Mouse (Mus musculus): Measurements from ENCODE around the gene Arhgap17.

Gene Arhgap17

GRCm38 (mm10) chr7:123369759-123370481 is at the start of gene Arhgap17, which contains the start of gene Lcmt1:
Gene Arhgap17 (minus strand): TSS chr7:123369915.
Gene Lcmt1 (plus strand): TSS chr7:123369784.
- peak; percentile 85 to 92 for DNase-seq (ENCODE audit: low spot score in 2 of 2)

GRCm38 (mm10) chr7:123417661-123418060 is 47.9 kb upstream of the Arhgap17 start:
- no peak for DNase-seq (ENCODE audit: low spot score in 2 of 2)

- no peak for DNase-seq (ENCODE audit: low spot score in 2 of 2)
Measured at GRCm38 (mm10) chr7:123416803-123417202, 47.1 kb upstream of the Arhgap17 start.

GRCm38 (mm10) chr7:123412143-123412542 is 42.4 kb upstream of the Arhgap17 start:
- DNase-seq (ENCODE audit: low spot score in 2 of 2): no peak

GRCm38 (mm10) chr7:123411109-123411508 is 41.4 kb upstream of the Arhgap17 start:
- peak in 1 of 2 experiments; percentile 25 for DNase-seq (ENCODE audit: low spot score in 2 of 2)

GRCm38 (mm10) chr7:123410502-123410901 is 40.8 kb upstream of the Arhgap17 start:
- no peak for DNase-seq (ENCODE audit: low spot score in 2 of 2)

- no peak for DNase-seq (ENCODE audit: low spot score in 2 of 2)
Measured at GRCm38 (mm10) chr7:123406988-123407387, 37.3 kb upstream of the Arhgap17 start.

GRCm38 (mm10) chr7:123405619-123406018 is 35.9 kb upstream of the Arhgap17 start:
- DNase-seq (ENCODE audit: low spot score in 2 of 2): no peak

GRCm38 (mm10) chr7:123404198-123404597 is 34.5 kb upstream of the Arhgap17 start:
- no peak for DNase-seq (ENCODE audit: low spot score in 2 of 2)

- DNase-seq (ENCODE audit: low spot score in 2 of 2): no peak
Measured at GRCm38 (mm10) chr7:123401121-123401520, 31.4 kb upstream of the Arhgap17 start.

GRCm38 (mm10) chr7:123399286-123399685 is 29.6 kb upstream of the Arhgap17 start:
- no peak for DNase-seq (ENCODE audit: low spot score in 2 of 2)

- DNase-seq (ENCODE audit: low spot score in 2 of 2): peak in 1 of 2 experiments; percentile 25
Measured at GRCm38 (mm10) chr7:123398828-123399227, 29.1 kb upstream of the Arhgap17 start.

- DNase-seq (ENCODE audit: low spot score in 2 of 2): no peak
Measured at GRCm38 (mm10) chr7:123397931-123398330, 28.2 kb upstream of the Arhgap17 start.

GRCm38 (mm10) chr7:123397369-123397768 is 27.7 kb upstream of the Arhgap17 start:
- no peak for DNase-seq (ENCODE audit: low spot score in 2 of 2)

- no peak for DNase-seq (ENCODE audit: low spot score in 2 of 2)
Measured at GRCm38 (mm10) chr7:123396900-123397299, 27.2 kb upstream of the Arhgap17 start.

- no peak for DNase-seq (ENCODE audit: low spot score in 2 of 2)
Measured at GRCm38 (mm10) chr7:123394271-123394670, 24.6 kb upstream of the Arhgap17 start.

- DNase-seq (ENCODE audit: low spot score in 2 of 2): no peak
Measured at GRCm38 (mm10) chr7:123389686-123390280, 20.1 kb upstream of the Arhgap17 start.

GRCm38 (mm10) chr7:123385693-123386407 is 16.1 kb upstream of the Arhgap17 start:
- no peak for DNase-seq (ENCODE audit: low spot score in 2 of 2)

GRCm38 (mm10) chr7:123377443-123378400 is 8.0 kb upstream of the Arhgap17 start:
- peak; percentile 88 to 91 for DNase-seq (ENCODE audit: low spot score in 2 of 2)

- DNase-seq (ENCODE audit: low spot score in 2 of 2): no peak
Measured at GRCm38 (mm10) chr7:123371501-123371900, 1.8 kb upstream of the Arhgap17 start.

GRCm38 (mm10) chr7:123370700-123371099 is 985 bp upstream of the Arhgap17 start:
- no peak for DNase-seq (ENCODE audit: low spot score in 2 of 2)
